Mouse (Mus musculus) A20 (cell line): Measurements from ENCODE around the gene Timm17a.
A peak's percentile ranks its signal among the peaks of the same experiment; 100 is the strongest.

Experiments used
- DNase-seq: peaks from one replicate; pipeline ENCODE4 v3.0.0-alpha.2; 2011; ENCODE audit warnings: low read depth, low spot score

Gene Timm17a

DNA sequence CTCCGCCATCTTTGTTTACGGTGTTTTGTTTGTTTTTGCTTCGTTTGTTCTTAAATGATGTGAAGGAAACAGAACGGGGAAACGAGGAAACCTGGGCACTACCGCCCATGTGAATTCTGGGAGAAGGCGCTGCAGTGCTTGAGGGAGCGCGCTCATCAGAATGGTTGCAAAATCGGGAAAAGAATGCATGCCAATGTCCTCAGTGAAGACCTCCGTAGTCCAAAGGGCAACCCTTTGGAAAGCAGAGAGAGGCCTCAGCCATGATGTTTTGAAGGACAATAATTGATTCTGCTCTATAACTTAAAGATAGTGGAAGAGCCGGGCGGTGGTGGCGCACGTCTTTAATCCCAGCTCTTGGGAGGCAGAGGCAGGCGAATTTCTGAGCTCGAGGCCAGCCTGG is 31.7 kb downstream of the Timm17a start:
- DNase-seq, result no peak

DNA sequence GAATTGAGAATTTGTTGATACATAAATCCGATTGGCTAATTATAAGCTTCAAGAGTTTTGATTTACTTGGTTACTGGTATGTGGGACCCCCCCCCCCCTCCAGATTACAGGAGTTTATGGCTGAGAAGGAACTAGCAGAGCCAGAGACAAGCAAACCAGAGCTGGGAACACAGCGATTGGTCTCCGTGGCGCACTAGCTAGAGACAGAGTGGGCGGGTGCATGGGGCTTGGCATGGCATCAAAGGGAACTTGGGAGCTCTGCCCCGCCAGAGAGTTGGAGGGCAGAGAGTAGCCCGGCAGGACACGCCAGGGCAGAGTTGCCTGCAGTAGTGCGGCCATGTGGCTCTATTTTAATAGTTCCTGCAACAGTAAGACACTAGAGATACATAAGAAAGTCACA is 32.9 kb downstream of the Timm17a start:
- DNase-seq, result no peak

DNA sequence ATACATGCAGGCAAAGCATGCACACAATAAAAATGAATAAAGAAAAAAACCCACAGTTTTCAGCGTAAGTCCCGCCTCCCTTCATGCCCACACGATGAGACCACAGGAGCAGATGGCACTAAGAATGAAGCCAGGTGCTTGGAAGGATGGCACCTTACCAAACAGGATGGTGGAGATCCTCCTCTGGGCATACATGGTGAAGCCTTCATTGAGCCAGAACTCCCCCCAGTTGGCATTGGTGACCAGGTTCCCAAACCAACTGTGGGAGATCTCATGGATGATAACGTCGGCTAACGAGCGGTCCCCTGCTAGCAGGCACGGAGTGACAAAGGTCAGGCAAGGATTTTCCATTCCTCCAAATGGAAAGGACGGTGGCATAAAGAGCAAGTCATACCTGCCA is 42.2 kb downstream of the Timm17a start:
- no peak for DNase-seq

DNA sequence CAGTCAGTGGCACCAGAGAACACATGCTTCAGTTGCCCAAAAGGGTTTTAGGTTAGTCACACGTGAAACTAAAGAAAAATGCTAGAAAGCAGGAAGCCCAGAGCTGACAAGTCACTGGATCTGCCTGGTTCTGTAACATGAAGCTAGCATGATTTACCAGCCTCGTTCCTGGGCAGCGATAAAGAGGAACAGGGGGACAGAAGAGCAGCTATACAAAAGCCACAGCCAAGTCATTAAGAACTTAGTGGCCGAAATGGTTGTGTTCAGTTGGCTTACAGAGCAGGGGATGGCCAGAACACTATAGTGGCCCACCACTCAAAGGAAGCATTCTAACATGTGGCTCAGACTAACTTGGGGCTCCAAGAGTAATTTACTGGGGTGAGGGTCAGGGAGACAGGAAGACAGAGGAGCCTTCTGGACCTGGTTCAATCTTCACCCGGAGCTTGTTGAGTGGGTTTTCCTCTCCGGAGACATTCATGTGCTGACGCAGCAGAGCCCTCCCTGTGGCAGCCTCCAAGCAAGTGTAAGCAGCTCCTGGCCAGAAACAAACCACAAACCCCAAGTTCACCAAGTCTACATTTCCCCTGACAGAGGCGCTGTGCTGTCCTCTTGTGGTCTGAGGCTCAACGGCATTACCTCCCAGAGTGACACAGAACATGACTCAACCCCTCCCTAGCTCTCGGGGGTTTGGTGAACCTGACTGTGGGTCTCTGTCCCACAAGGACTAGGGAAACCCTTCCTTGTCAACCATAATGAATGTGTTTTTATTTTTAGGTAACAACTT is 45.7 kb downstream of the Timm17a start:
- no peak for DNase-seq

DNA sequence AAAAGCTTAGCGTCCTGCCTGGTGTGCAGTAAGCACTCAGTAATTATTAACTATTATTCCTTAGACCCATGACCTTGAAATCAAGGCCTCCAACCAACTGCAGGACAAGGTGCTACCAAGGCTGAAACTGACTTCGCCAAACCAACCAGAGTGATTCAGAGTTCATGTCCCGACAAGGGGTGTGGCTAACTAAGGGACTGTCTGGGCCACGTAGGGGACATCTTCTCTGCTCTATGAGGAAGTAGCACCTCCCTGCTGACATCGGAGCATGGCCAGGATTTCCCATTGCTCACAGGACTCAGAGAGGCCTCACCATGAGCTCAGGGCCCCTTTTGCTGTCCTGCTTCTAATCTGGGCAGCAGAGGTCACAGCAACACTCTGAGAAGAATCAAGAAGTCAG is 47.7 kb downstream of the Timm17a start:
- DNase-seq, result no peak

DNA sequence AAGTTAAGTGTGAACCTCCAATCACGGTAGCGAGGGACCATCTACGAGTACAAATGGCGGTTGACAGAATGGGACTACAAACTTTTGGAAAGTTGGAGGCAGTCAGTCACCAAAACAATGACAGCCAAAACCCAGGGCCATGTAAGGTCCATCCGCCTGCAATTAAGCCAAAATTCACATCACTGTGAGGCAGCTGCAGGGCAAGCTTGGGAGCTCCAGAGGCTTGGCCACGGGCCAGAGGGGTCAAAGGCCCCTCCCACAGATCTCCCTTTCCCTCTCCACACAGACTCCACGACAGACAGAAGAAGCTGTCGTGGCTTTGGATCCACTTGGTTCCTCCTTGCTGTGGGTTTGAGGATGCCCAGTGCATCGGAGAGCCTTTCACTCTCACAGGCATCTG is 50.3 kb downstream of the Timm17a start:
- DNase-seq, result no peak

DNA sequence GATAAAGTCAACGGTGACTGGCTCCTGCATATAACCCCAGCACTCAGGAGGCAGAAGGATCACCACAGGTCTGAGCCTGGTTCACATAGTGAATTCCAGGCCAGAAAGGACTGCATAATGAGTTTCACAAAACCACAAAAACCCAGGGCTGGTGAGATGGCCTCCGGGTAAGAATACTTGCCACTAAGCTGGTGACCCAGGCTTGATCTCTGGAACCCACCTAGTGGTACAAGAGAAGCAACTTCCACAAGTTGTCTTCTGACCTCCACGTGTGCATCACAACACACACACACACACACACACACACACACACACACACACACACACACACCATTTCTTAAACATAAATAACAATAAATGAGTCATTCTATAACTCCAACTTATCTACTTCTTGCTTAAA is 51.2 kb downstream of the Timm17a start:
- DNase-seq, result no peak

DNA sequence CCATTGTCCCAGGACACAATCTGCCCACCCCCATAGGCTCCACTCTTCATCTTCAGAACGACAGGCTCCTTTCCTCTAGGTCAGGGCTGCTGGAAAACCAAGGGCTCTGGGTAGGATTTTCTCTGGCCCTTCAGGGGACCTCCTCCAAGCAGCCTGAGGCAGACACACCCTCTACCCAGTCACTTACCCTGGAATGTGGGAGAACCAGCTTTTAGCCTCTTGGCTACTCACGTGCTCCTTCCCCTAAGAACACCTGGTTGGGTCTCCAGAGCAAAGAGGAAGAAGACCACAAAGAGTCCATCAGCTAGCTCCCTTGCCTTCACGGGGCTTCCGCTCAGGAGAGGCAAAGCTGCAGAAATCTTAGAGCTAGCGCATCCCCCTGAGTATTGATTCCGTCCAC is 52.6 kb downstream of the Timm17a start:
- DNase-seq, result no peak

DNA sequence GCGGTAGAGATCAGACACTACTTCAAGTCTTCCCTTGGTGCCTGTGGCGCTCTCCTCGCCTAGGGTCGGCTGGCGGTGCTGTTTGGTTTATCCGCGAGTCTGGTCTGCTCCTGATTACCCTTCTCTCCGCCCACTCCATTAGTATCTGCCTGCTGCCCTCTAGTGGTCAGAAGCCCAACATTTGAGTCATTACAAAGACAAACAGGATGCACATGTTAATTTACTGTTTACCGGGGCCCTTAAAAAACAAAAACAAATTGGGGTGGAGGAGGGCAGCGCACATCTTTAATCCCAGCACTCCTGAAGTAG is 54.5 kb downstream of the Timm17a start:
- peak; percentile 84 for DNase-seq

DNA sequence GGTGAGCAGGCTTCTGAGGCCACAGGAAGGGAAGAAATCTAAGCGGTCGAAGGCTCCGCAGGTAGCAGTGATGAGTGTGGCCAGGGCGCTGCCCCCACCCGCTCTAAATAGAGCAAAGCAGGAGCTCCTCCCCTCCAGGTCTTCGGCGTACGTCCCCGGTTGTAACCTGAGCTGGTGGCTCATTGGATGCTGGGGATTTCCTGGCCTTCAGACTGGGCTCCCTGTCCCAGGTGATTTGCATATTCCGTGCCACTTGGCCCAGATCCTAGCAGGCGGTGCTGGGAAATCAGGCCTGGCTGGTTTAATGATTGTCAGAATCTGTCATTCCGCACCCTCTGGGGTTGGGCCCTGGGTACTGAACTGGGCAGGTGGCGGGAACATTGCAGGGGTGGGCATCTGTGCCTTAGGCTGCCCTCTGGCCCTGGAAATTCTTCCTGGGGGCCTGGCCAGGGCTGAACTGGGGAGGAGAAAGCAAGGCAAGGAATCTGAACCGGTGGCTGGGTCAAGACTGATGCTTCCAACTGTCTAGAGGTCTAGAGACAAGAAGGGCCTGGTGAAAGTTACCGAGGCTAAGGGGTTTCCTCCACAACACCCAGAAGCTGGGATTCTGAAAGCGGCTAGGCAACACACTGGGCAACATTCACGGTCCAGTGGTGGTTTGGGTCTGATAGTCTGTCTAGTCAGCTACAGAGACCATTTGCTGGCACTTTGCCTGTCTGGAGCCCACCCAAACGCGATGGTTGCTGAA is 55.0 kb downstream of the Timm17a start, which contains the start of gene Elf3:
Gene Elf3, minus strand, starts transcription at position 189 of the 748 bp plus-strand sequence.
- no peak for DNase-seq

DNA sequence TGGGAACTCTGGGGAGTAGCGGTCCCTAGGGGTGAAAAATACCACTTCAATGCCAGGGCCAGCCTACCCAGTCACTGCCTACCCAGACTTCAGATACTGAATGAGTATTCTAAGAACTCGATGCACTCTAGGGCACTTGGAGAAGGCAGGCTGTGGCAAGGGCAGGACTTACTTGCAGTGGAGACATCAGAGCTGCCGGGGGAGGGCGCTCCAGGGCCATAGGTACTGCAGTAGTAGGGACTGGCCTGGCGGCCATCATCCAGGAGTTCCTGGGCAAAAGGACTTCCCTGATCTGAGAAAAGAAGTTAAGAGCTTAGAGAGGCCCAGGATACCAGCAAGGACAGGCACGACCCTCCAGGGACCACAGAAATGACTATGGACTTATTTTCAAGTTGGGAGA is 57.3 kb downstream of the Timm17a start:
- peak; percentile 42 for DNase-seq

DNA sequence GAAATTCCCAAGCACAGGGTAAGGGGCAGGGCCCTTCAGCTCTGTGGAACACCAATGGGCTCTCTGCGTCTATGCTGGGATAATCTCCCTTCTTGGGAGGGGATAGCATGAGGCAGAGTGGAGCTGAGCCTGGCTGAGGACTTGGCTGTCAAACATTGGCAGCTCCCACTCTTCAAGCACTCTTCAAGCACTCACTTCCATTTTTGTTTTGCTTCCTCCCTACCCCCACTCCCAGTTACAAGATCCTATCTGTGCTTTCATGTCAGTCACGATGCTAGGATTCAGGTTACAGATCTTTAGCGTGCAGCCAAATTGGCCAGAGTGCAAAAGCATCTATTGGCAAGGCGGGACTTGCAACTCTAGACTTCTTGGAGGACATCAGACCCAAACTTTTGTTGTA is 60.7 kb downstream of the Timm17a start:
- no peak for DNase-seq

DNA sequence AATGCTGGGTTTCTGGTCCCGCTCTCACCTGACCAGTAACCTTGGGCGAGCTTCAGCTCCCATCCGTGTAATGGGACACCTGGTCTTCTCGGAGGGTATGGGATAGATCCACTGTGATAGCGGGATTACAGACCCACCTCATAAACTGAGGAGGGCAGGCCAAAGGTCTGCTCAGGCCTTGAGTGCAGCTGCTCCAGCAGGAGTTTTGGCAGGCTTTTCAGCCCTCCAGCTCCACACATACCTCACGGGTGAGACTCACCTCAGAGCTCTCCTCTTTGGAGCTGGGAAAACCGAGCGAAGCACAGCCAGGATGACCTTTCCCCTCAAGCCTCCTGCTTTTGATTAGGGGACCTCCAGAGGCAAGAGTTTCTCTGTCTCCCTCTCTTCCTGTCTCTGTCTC is 62.2 kb downstream of the Timm17a start:
- no peak for DNase-seq

DNA sequence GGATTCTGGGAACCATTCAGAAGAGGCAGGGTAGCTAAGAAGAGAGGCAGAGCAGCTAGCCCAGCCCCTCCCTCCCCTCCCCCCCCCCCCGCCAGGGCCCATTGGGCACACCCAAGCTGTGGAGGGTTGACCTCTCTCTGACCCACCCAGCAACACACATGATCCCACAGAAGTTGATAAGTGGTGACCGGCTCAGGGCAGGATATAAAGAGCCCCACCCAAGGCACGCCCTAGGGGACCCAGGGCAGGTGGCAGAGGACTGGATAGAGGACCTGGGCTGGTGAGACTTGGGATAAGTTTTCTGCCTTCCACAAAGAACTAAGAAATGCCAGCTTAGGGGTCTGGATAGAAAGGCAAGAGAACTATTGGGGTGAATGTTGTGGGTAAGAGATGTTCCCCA is 62.9 kb downstream of the Timm17a start:
- DNase-seq, result no peak

DNA sequence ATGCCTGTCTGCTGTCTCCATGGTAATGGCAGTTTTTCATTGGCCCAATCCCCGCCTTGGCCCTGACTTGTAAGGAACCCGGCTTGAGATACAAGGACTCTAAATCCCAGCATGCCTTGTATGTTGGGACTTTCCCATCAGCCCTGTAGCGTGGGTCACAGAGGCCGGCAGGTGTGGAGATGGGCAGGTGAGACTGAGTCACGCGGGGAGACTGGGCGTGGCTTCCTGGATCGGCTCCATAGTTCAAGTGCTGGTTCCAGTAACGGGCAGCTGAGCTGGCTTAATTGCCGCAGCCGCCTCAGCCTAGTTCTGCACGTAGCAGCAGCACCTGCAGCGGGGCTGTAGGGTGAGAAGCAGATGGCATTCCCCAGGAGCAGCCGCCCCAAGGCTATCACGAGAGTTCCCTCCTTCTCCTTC is 65.1 kb downstream of the Timm17a start:
- DNase-seq, result peak; percentile 47
